Mouse (Mus musculus) testis, adult 2 months (tissue): ENCODE data around the gene Tmbim4. TPM values are rescaled to one million over a fixed set of nuclear protein-coding genes. Genes with fewer than 3 reads are reported as not detected.

ENCODE experiments used
- H3K27ac ChIP-seq: fragments of 200-500 bp; 2 replicates; pipeline ENCODE4 v1.5.1; 2012; ENCODE audit warnings: low read depth, low read length; ENCODE audit not compliant: control insufficient read depth, insufficient read depth
- H3K27me3 ChIP-seq: fragments of 200-500 bp; 2 replicates; pipeline ENCODE4 v1.6.1; 2012; ENCODE audit warnings: mild to moderate bottlenecking, low read length, moderate library complexity; ENCODE audit not compliant: control insufficient read depth, insufficient read depth
- H3K36me3 ChIP-seq: fragments of 200-500 bp; 2 replicates; pipeline ENCODE4 v1.6.1; 2012; ENCODE audit warnings: mild to moderate bottlenecking, low read length; ENCODE audit not compliant: control insufficient read depth, insufficient read depth
- H3K4me1 ChIP-seq: fragments of 200-500 bp; 2 replicates; pipeline ENCODE4 v1.6.1; 2012; ENCODE audit warnings: low read length; ENCODE audit not compliant: control insufficient read depth, insufficient read depth
- H3K4me3 ChIP-seq: fragments of 200-500 bp; 2 replicates; pipeline ENCODE4 v1.5.1; 2012; ENCODE audit warnings: low read depth, mild to moderate bottlenecking, low read length, moderate library complexity, mixed read lengths; ENCODE audit not compliant: control insufficient read depth
- CTCF ChIP-seq: fragments of 200-500 bp; IDR thresholded peaks from 2 replicates; pipeline ENCODE4 v1.5.1; 2012; ENCODE audit warnings: low read depth, mild to moderate bottlenecking, inconsistent platforms, low read length, moderate library complexity; ENCODE audit not compliant: control insufficient read depth, insufficient read depth, insufficient replicate concordance
- POLR2A ChIP-seq: fragments of 200-500 bp; IDR thresholded peaks from 2 replicates; pipeline ENCODE4 v1.6.1; 2012; ENCODE audit warnings: low read depth, mild to moderate bottlenecking, inconsistent platforms, low read length, moderate library complexity; ENCODE audit not compliant: control insufficient read depth
- polyA plus RNA-seq: library from polyadenylated mRNA; depleted of rRNA; stranded (reverse); fragments of >200 nt; gene quantifications from 2 replicates; pipeline ENCODE4 v1.2.3, GENCODE M21; 2012

Gene Tmbim4
- polyA plus RNA-seq, 1 experiment, result 382 TPM

DNA sequence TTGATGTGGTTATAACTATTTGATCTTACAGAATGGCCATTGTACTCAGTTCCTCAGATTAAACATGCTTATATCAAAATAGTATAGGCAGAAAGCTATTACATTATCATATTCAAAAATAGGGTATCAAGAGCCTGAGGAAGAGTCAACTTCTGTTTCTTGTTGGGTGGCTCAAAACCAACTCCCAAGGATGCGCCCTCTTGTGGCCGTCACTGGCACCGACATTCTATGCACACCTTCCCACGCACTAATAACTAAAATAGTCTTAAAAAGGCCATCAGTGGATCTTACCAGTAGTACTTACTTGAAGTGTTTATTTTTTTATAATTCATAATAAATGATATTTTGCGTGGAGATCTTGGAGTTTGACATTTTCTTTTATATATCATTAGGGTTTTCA is 30.3 kb downstream of the Tmbim4 start:
- Histone ChIP-seq H3K4me3 (no peak overlapping the region), H3K4me1 (peaks cover 9% of the 10 kb centered on the region), H3K27me3 (no peaks in the 10 kb centered on the region), H3K36me3 (no peaks in the 10 kb centered on the region), H3K27ac (no peak overlapping the region)
- peak; percentile 68; the same call in 1 of the 2 replicates for TF ChIP-seq CTCF
- TF ChIP-seq POLR2A, result no peak

DNA sequence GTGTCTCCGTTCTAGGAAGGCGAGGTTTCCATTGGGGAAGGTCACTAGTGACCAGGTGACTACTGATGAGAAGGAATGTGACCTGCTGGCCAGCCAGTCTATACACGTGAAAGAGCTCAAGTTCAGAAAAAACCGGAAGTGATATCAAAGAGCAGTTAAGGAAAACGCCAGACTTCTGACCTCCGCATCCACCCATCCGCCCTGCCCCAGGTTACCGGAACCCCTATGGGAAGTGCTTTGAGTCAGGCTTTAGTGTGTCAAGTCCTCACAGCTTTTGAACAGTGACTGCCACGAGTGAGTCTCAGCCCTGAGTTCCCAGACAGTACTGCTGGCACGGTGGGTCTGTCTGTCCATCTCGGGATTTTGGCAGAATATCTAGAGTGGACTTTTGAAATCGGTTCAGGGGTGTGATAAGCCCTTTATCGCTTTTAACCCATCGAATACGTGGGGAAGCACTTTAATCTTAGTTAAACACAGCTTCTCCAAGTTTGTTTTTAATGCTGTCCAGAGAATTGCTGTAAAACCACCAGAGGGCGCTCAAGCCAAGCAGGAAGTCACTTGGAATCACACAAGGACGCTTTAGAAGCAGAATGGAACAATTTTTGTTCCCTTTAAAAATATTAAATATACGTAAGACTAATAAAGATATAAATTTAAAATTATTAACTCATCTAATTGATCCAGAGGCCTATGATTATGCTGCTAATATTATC is 32.4 kb downstream of the Tmbim4 start:
- H3K27me3 ChIP-seq, result no peaks in the 10 kb centered on the region
- H3K4me3 ChIP-seq, result peak overlapping the region; percentile 95
- TF ChIP-seq POLR2A (peak; percentile 34; the same call in 1 of the 2 replicates), CTCF (no peak)
- H3K36me3 ChIP-seq, result no peaks in the 10 kb centered on the region
- H3K4me1 ChIP-seq, result peaks cover 6% of the 10 kb centered on the region
- H3K27ac ChIP-seq, result peak overlapping the region; percentile 91

DNA sequence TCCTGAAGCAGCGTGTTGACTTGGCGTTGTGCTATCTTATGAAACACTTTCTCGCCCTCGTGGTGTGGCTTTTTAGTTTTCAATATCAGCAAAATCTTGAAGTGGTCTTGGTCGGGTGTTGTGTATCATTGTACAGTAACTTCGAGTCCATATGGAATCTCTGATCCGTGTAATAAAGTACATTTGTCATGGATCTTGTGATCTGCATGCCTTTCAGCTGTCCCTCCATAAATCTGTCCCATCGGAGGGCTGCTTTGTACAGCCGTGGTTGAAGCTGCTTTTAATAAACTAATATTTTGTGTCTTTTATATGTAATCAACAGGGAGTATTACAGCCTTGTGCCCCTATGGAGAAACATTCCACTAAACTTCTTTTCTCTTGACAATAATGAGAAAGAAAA is 35.5 kb downstream of the Tmbim4 start:
- no peak overlapping the region for H3K4me3 ChIP-seq
- peaks cover 12% of the 10 kb centered on the region for H3K4me1 ChIP-seq
- H3K36me3 ChIP-seq, result no peaks in the 10 kb centered on the region
- no peak for TF ChIP-seq CTCF
- TF ChIP-seq POLR2A, result no peak
- H3K27me3 ChIP-seq, result no peaks in the 10 kb centered on the region
- H3K27ac ChIP-seq, result no peak overlapping the region

DNA sequence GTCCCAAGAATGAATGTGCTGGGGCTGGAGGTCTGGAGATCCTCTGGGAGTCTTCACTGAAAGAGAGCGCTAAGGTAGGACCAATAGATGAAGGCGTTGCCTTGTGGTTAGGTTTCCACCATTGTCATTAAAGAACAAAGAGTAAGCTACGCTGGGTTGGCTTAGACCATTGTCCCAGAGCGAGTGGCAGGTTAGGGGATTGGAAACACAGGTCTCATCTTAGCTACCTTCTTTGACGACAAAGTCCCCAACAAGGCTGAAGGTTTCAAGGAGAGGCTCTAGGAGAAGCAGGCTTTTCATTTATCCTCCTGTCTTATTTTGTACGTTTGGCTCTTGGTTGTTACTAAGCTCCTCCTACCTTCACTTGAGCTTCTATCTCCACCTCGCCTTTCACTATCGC is 36.9 kb downstream of the Tmbim4 start:
- no peaks in the 10 kb centered on the region for H3K36me3 ChIP-seq
- no peak overlapping the region for H3K27ac ChIP-seq
- no peak for TF ChIP-seq CTCF
- TF ChIP-seq POLR2A, result no peak
- peaks cover 12% of the 10 kb centered on the region for H3K4me1 ChIP-seq
- no peak overlapping the region for H3K4me3 ChIP-seq
- H3K27me3 ChIP-seq, result no peaks in the 10 kb centered on the region

DNA sequence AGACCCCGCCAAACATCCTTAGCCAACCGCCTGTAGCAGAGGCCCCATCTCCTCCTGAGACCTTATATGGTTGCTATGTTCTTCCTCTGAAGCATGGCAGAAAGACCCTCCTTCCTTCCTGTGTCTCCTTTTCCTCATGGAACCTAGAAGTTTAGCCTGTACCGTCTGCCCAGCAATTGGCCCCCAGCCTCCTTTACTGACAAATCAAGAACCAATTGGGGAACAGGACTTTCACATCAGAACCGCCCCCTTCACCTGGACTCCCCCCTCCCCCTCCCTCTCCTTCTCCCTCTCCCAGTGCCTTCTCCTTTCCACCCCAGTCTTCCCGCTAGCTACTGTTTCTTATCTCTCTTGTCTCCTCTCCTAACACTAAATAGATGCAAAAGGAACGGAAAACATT is 38.1 kb downstream of the Tmbim4 start:
- Histone ChIP-seq H3K4me3 (peak overlapping the region; percentile 14; the same call in 1 of the 2 replicates), H3K36me3 (no peaks in the 10 kb centered on the region), H3K27me3 (no peaks in the 10 kb centered on the region), H3K4me1 (peaks cover 6% of the 10 kb centered on the region), H3K27ac (no peak overlapping the region)
- TF ChIP-seq CTCF (no peak), POLR2A (no peak)

DNA sequence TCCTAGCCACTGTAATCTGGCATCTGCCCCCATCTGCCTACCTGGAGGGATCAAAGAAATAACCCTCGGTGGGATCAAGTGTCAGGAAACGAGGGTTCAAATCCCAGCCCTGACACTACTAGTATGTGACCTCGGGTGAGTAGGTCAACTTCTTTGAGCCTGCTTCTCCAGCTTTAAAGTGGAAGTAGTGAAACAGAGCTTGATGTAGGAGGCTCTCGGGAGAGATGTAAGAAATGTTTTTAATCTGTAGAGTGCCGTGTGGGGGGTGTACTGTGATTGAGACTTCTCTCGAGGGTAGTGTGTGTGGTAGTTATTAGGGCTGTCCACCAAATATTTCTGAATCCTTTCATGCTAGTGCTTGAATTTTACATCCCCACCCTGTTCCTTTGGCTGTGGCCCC is 41.0 kb downstream of the Tmbim4 start:
- Histone ChIP-seq H3K27me3 (no peaks in the 10 kb centered on the region), H3K27ac (no peak overlapping the region), H3K36me3 (no peaks in the 10 kb centered on the region), H3K4me3 (no peak overlapping the region), H3K4me1 (peaks cover 6% of the 10 kb centered on the region)
- TF ChIP-seq CTCF, result no peak
- no peak for TF ChIP-seq POLR2A

DNA sequence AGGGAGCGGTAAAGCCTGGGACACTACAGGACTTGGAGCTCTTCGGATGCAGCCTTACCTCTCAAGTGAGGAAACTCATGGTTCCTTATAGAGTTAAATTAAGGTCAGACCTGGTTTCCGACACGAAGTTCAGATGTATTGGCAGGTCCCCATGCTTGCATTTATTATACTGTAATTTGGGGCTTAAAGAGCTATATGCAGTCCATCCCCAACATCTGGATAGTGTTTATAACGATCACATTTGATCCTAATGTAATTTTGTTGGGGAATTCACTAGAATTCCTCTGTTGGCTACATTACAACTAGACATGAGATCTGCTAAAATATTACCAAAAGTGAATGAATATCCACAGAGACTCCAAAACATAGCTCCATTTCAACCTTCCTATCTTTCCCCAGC is 44.3 kb downstream of the Tmbim4 start:
- no peak overlapping the region for H3K27ac ChIP-seq
- H3K36me3 ChIP-seq, result no peaks in the 10 kb centered on the region
- TF ChIP-seq CTCF, result no peak
- no peak for TF ChIP-seq POLR2A
- H3K4me1 ChIP-seq, result no peaks in the 10 kb centered on the region
- H3K4me3 ChIP-seq, result no peak overlapping the region
- H3K27me3 ChIP-seq, result no peaks in the 10 kb centered on the region
